Mouse (Mus musculus) bone marrow macrophage, adult 2 months (primary cell): ENCODE data around the gene Ncoa4. TPM values are rescaled to one million over a fixed set of nuclear protein-coding genes. Genes with fewer than 3 reads are reported as not detected.
"Not testable (repeated sequence)": the region's sequence is repeated elsewhere in the genome, so short reads cannot be mapped to it uniquely, and the experiment has no call there.

Source experiments
- H3K27ac ChIP-seq: 2 replicates; pipeline ENCODE4 v1.5.1; 2012; ENCODE audit warnings: low read depth, low read length; ENCODE audit not compliant: insufficient read depth
- H3K4me1 ChIP-seq: 2 replicates; pipeline ENCODE4 v1.6.1; 2012; ENCODE audit warnings: low read length; ENCODE audit not compliant: control insufficient read depth, insufficient read depth
- H3K4me3 ChIP-seq: 2 replicates; pipeline ENCODE4 v1.5.1; 2012; ENCODE audit warnings: mild to moderate bottlenecking, low read length, moderate library complexity; ENCODE audit not compliant: insufficient read depth
- CTCF ChIP-seq: IDR thresholded peaks from 2 replicates; pipeline ENCODE4 v1.5.1; 2012; ENCODE audit warnings: low read depth, mild to moderate bottlenecking, low read length, moderate library complexity
- POLR2A ChIP-seq: IDR thresholded peaks from 2 replicates; pipeline ENCODE4 v1.6.1; 2012; ENCODE audit warnings: mild to moderate bottlenecking, low read depth, low read length, borderline replicate concordance
- polyA plus RNA-seq: library from polyadenylated mRNA; stranded (reverse); fragments of >200 nt; gene quantifications from 2 replicates; pipeline ENCODE4 v1.2.4, GENCODE M21; 2012; ENCODE audit not compliant: missing spikeins, insufficient read depth, insufficient read length

Gene Ncoa4
- polyA plus RNA-seq, 1 experiment, result 209 TPM

GRCm38 (mm10) chr14:32168653-32169231, 9.1 kb downstream of the Ncoa4 start:
- TF ChIP-seq POLR2A (no peak), CTCF (no peak)
- Histone ChIP-seq H3K4me3 (peak overlapping the region; percentile 48), H3K27ac (peak overlapping the region; percentile 97), H3K4me1 (peaks cover 43% of the 10 kb centered on the region)

GRCm38 (mm10) chr14:32170137-32170536, 10.5 kb downstream of the Ncoa4 start:
- TF ChIP-seq CTCF, result no peak
- H3K4me1 ChIP-seq, result peaks cover 39% of the 10 kb centered on the region
- H3K27ac ChIP-seq, result peak overlapping the region; percentile 92
- H3K4me3 ChIP-seq, result no peak overlapping the region

- TF ChIP-seq POLR2A (no peak), CTCF (no peak)
- H3K27ac ChIP-seq, result no peak overlapping the region
- no peak overlapping the region for H3K4me3 ChIP-seq
- peaks cover 26% of the 10 kb centered on the region for H3K4me1 ChIP-seq
Measured at GRCm38 (mm10) chr14:32175310-32175709, 15.6 kb downstream of the Ncoa4 start.

GRCm38 (mm10) chr14:32176590-32176989, 16.9 kb downstream of the Ncoa4 start:
- H3K27ac ChIP-seq, H3K4me3 ChIP-seq: not testable (repeated sequence)
- peaks cover 18% of the 10 kb centered on the region for H3K4me1 ChIP-seq

- Histone ChIP-seq H3K27ac (no peak overlapping the region), H3K4me3 (no peak overlapping the region), H3K4me1 (peaks cover 9% of the 10 kb centered on the region)
- no peak for TF ChIP-seq CTCF
- no peak for TF ChIP-seq POLR2A
Measured at GRCm38 (mm10) chr14:32179393-32180195, 19.9 kb downstream of the Ncoa4 start.

GRCm38 (mm10) chr14:32180861-32181260, 21.2 kb downstream of the Ncoa4 start:
- H3K4me3 ChIP-seq, result no peak overlapping the region
- H3K27ac ChIP-seq, result no peak overlapping the region
- TF ChIP-seq POLR2A, result no peak
- no peak for TF ChIP-seq CTCF
- H3K4me1 ChIP-seq, result peaks cover 3% of the 10 kb centered on the region

GRCm38 (mm10) chr14:32183846-32184245, 24.2 kb downstream of the Ncoa4 start:
- TF ChIP-seq POLR2A, result no peak
- no peak for TF ChIP-seq CTCF
- Histone ChIP-seq H3K4me3 (no peak overlapping the region), H3K27ac (no peak overlapping the region), H3K4me1 (peaks cover 3% of the 10 kb centered on the region)

- H3K4me1 ChIP-seq, result no peaks in the 10 kb centered on the region
- no peak overlapping the region for H3K4me3 ChIP-seq
- H3K27ac ChIP-seq, result no peak overlapping the region
- TF ChIP-seq POLR2A (no peak), CTCF (no peak)
Measured at GRCm38 (mm10) chr14:32190627-32191391, 31.1 kb downstream of the Ncoa4 start.

GRCm38 (mm10) chr14:32191926-32192325, 32.3 kb downstream of the Ncoa4 start:
- Histone ChIP-seq H3K4me1 (no peaks in the 10 kb centered on the region), H3K27ac (no peak overlapping the region), H3K4me3 (no peak overlapping the region)
- TF ChIP-seq POLR2A (no peak), CTCF (no peak)

- TF ChIP-seq CTCF (0 out of 2 replicates have a peak, but pooled peaks have one; percentile 38), POLR2A (no peak)
- H3K4me1 ChIP-seq, result no peaks in the 10 kb centered on the region
- no peak overlapping the region for H3K4me3 ChIP-seq
- H3K27ac ChIP-seq, result no peak overlapping the region
Measured at GRCm38 (mm10) chr14:32192437-32192836, 32.8 kb downstream of the Ncoa4 start.

- H3K27ac ChIP-seq, H3K4me1 ChIP-seq, H3K4me3 ChIP-seq: not testable (repeated sequence)
Measured at GRCm38 (mm10) chr14:32193557-32193956, 33.9 kb downstream of the Ncoa4 start.
